Mouse (Mus musculus) midbrain, embryonic 10.5 days (tissue): ENCODE results near the gene Stard7. TPM values are rescaled to one million over a fixed set of nuclear protein-coding genes. Genes with fewer than 3 reads are reported as not detected.

Experiments
- DNase-seq: peaks from one replicate; pipeline ENCODE4 v3.0.0-alpha.2; 2017; ENCODE audit warnings: low spot score
- H3K27ac ChIP-seq: fragments of 300-500 bp; sonication (generic); replicated peaks from 2 replicates; pipeline ENCODE4 v1.5.1; 2016; ENCODE audit warnings: mild to moderate bottlenecking
- H3K27me3 ChIP-seq: fragments of 300-500 bp; sonication (generic); 2 replicates; pipeline ENCODE4 v1.6.1; 2016; ENCODE audit warnings: low read depth, mild to moderate bottlenecking; ENCODE audit not compliant: poor library complexity, severe bottlenecking
- H3K36me3 ChIP-seq: fragments of 300-500 bp; sonication (generic); 2 replicates; pipeline ENCODE4 v1.6.1; 2016; ENCODE audit warnings: mild to moderate bottlenecking, moderate library complexity
- H3K4me1 ChIP-seq: fragments of 300-500 bp; sonication (generic); 2 replicates; pipeline ENCODE4 v1.6.1; 2016
- H3K4me3 ChIP-seq: fragments of 300-500 bp; sonication (generic); 2 replicates; pipeline ENCODE4 v1.5.1; 2016; ENCODE audit warnings: mild to moderate bottlenecking, moderate library complexity
- H3K9me3 ChIP-seq: fragments of 300-500 bp; sonication (generic); replicated peaks from 2 replicates; pipeline ENCODE4 v1.6.1; 2016; ENCODE audit warnings: mild to moderate bottlenecking
- WGBS: fragments of 180-500 bp; shearing (Covaris S2); methylation state at CpG from one replicate; pipeline ENCODE4 v1.1.7; 2016; 5-methylcytosine and 5-hydroxymethylcytosine counted together
- polyA plus RNA-seq: library from polyadenylated mRNA; unstranded; fragments of >200 nt; fragmentation: Nextera tagmentation; extraction: Ambion mirVana; gene quantifications from 2 replicates; pipeline ENCODE4 v1.2.1, GENCODE M21; 2016

Stard7 gene
- polyA plus RNA-seq, 1 experiment from 2014 or later, result 86.0 TPM

DNA sequence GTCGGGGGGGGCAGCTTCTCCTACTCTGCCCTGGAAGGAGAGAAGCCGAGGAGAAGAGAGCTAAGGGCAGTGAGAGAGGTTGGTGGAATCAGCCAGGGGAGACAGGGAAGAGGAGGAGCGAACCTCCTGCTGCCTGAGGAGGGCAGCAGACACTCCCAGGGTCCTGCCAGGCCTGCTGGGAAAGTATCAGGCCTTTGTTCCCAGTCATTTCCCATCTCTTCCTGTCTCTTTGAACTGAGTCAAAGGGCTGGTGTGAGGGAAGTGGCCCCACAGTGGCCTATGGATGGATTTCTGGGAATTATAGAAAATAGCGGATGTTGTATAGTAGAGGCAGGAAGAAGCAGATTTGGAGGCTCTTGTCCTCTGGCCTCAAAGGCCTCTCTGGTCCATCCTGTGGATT is 43.9 kb downstream of the Stard7 start:
- no peaks in the 10 kb centered on the region for H3K27me3 ChIP-seq
- no peak for DNase-seq
- 52% methylated on average over 4 of the region's 4 CpGs for WGBS
- no peaks in the 10 kb centered on the region for H3K9me3 ChIP-seq
- H3K4me1 ChIP-seq, result no peaks in the 10 kb centered on the region
- H3K36me3 ChIP-seq, result no peaks in the 10 kb centered on the region
- H3K4me3 ChIP-seq, result no peak overlapping the region
- 0 out of 2 replicates have a peak overlapping the region, but pooled peaks have one; percentile 13 for H3K27ac ChIP-seq

GRCm38 (mm10) chr2:127314467-127315154 is 44.6 kb downstream of the Stard7 start:
- no peak overlapping the region for H3K27ac ChIP-seq
- H3K4me1 ChIP-seq, result no peaks in the 10 kb centered on the region
- H3K36me3 ChIP-seq, result no peaks in the 10 kb centered on the region
- H3K27me3 ChIP-seq, result no peaks in the 10 kb centered on the region
- no peak for DNase-seq
- no peak overlapping the region for H3K4me3 ChIP-seq
- H3K9me3 ChIP-seq, result no peaks in the 10 kb centered on the region
- 79% methylated on average over 6 of the region's 6 CpGs for WGBS

DNA sequence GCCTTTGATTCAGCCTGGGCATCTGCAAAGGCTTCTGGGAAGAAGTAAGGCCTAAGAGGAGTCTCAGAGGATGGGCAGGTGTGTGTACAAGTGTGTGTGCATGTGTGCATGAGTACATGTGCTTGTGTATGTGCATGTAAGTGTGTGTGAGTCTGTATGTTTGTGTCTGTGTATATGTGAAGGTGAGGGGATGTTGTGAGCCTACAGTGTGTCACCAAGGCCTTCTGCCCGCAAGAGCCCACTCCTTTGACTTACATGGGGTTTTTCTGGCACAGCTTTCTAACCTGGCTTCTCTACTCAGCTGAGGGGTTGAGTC is 45.1 kb downstream of the Stard7 start:
- Histone ChIP-seq H3K9me3 (no peaks in the 10 kb centered on the region), H3K27me3 (no peaks in the 10 kb centered on the region), H3K36me3 (no peaks in the 10 kb centered on the region), H3K27ac (no peak overlapping the region), H3K4me1 (no peaks in the 10 kb centered on the region), H3K4me3 (no peak overlapping the region)
- DNase-seq, result no peak
- 92% methylated on average over 1 of the region's 1 CpGs for WGBS

DNA sequence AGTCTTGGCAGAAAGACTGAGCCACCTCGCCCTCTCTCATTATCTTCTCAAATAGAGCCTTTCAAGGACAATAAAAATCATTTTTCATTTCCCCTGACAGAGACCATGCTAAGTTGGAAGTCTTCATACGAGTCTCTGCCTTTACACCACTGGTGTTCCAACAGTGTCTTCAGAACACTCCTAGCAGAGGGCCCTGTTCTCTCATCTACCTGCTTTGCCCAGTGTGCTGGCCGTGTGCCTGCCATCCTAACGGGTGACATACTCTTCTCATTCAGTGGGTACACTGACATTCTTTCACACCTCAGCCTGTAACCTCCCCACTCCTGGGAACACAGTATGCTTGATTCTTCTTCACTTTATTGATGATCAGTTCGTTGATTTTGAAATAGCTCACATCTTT is 46.4 kb downstream of the Stard7 start:
- Histone ChIP-seq H3K4me1 (no peaks in the 10 kb centered on the region), H3K9me3 (no peaks in the 10 kb centered on the region), H3K27me3 (no peaks in the 10 kb centered on the region), H3K4me3 (no peak overlapping the region), H3K36me3 (no peaks in the 10 kb centered on the region), H3K27ac (no peak overlapping the region)
- DNase-seq, result no peak
- WGBS, result 85% methylated on average over 5 of the region's 5 CpGs

- Histone ChIP-seq H3K4me3 (no peak overlapping the region), H3K36me3 (no peaks in the 10 kb centered on the region), H3K27ac (no peak overlapping the region), H3K27me3 (no peaks in the 10 kb centered on the region), H3K4me1 (no peaks in the 10 kb centered on the region), H3K9me3 (no peaks in the 10 kb centered on the region)
- WGBS, result 85% methylated on average over 4 of the region's 4 CpGs
- DNase-seq, result no peak
Observed at GRCm38 (mm10) chr2:127318136-127318535, 48.1 kb downstream of the Stard7 start.

- Histone ChIP-seq H3K4me1 (no peaks in the 10 kb centered on the region), H3K4me3 (no peak overlapping the region), H3K9me3 (no peaks in the 10 kb centered on the region), H3K27ac (no peak overlapping the region), H3K36me3 (no peaks in the 10 kb centered on the region), H3K27me3 (no peaks in the 10 kb centered on the region)
- no peak for DNase-seq
- WGBS, result 76% methylated on average over 4 of the region's 4 CpGs
Observed at GRCm38 (mm10) chr2:127319071-127319470, 49.1 kb downstream of the Stard7 start.

DNA sequence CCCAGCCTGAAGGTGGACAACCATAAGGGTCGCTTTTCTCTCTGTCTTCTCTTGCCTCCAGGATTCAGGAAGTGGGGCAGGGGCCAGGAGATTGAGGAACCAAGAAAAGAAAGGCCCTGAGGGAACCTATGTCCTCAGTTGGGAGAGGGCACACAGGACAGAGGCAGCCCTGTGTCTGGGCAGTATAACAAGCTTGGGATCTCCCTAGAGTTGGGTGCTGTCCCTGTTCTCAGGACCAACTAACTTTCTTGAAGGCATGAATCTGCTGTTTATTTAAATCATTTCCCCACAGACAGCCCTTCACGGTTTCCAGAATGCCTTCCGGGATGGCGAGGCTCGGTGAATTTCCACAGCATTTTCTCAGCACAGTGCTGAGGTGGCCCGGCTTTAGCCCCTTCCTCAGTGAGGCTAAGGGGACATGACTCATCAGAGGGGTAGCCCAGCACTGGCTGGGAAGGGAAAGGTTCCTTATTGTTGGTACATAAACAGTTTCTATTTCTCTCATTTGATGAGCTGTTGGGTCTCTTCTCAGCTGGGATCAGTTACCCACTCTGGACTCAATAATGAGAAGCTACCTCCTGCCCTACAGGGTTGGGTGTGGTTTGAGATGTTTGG is 52.8 kb downstream of the Stard7 start:
- no peak overlapping the region for H3K4me3 ChIP-seq
- no peaks in the 10 kb centered on the region for H3K36me3 ChIP-seq
- no peaks in the 10 kb centered on the region for H3K27me3 ChIP-seq
- H3K9me3 ChIP-seq, result no peaks in the 10 kb centered on the region
- H3K4me1 ChIP-seq, result no peaks in the 10 kb centered on the region
- DNase-seq, result no peak
- 81% methylated on average over 6 of the region's 6 CpGs for WGBS
- no peak overlapping the region for H3K27ac ChIP-seq

DNA sequence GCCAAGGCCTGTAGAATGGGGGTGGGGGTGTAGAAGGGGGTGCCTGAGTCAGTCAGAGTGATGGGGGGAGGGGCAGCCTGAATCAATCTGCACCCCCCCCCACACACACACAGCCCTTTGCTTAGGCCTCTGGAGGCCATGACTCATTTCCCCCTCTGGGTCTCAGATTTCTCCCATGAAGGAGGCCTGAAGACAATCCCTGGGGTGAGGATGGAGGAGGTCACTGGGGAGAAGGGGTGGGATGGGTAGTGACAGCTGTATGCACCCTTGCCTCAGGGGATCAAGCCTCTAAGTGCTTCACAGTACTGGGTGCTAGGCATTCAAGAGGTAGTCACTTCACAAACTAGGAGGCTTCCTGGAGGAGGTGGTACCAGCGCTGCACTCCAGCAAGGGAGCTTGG is 53.6 kb downstream of the Stard7 start:
- Histone ChIP-seq H3K27me3 (no peaks in the 10 kb centered on the region), H3K9me3 (no peaks in the 10 kb centered on the region), H3K27ac (no peak overlapping the region), H3K4me3 (no peak overlapping the region), H3K36me3 (no peaks in the 10 kb centered on the region), H3K4me1 (no peaks in the 10 kb centered on the region)
- no peak for DNase-seq
- WGBS, result 78% methylated on average over 1 of the region's 1 CpGs

GRCm38 (mm10) chr2:127324456-127324855 is 54.4 kb downstream of the Stard7 start:
- Histone ChIP-seq H3K36me3 (no peaks in the 10 kb centered on the region), H3K9me3 (no peaks in the 10 kb centered on the region), H3K4me3 (no peak overlapping the region), H3K27ac (no peak overlapping the region), H3K27me3 (no peaks in the 10 kb centered on the region), H3K4me1 (no peaks in the 10 kb centered on the region)
- no peak for DNase-seq
- 81% methylated on average over 7 of the region's 7 CpGs for WGBS

GRCm38 (mm10) chr2:127328090-127328851 is 58.3 kb downstream of the Stard7 start:
- Histone ChIP-seq H3K27ac (no peak overlapping the region), H3K36me3 (no peaks in the 10 kb centered on the region), H3K4me1 (no peaks in the 10 kb centered on the region), H3K4me3 (no peak overlapping the region), H3K27me3 (no peaks in the 10 kb centered on the region; the same call in 1 of the 2 replicates), H3K9me3 (no peaks in the 10 kb centered on the region)
- 73% methylated on average over 12 of the region's 12 CpGs for WGBS
- no peak for DNase-seq

- Histone ChIP-seq H3K27ac (no peak overlapping the region), H3K4me3 (no peak overlapping the region), H3K9me3 (no peaks in the 10 kb centered on the region), H3K27me3 (peaks cover 44% of the 10 kb centered on the region), H3K4me1 (peaks cover 18% of the 10 kb centered on the region), H3K36me3 (no peaks in the 10 kb centered on the region)
- WGBS, result 82% methylated on average over 14 of the region's 14 CpGs
- no peak for DNase-seq
Observed at GRCm38 (mm10) chr2:127332807-127333570, 63.0 kb downstream of the Stard7 start.

DNA sequence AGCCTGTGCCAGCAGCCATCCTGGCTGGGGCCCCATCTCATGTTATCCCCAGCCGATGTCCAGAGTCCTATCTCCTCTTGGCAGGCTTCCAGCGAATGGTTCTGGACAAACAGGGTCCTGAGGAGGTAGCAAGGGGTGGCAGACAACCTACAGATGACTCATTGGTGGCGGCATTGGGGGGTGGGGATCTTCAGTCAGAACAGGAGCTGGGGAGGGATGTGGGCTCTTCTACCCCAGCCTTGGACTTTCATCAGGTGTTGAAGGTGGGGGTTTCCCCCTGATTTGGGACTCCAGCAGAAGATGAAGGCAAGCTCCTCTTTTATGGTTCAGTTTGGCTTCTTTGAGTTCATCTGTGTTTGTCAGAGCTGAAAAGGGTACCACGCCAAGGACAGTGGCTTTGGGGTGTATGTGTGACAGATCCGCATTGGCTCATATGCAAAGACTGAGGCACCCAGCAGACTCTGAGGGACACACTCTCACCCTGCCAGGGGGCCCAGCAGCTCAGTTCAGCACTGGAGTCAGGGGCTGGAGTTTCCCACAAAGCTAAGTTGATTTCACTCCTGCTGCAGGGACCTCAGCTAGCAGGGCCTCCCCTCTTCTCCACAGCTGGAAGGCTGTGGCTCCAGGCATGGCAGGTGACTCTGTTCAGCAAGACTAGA is 64.1 kb downstream of the Stard7 start:
- 77% methylated on average over 5 of the region's 5 CpGs for WGBS
- Histone ChIP-seq H3K4me1 (peaks cover 18% of the 10 kb centered on the region), H3K27ac (no peak overlapping the region), H3K4me3 (no peak overlapping the region), H3K36me3 (no peaks in the 10 kb centered on the region), H3K27me3 (peaks cover 48% of the 10 kb centered on the region), H3K9me3 (no peaks in the 10 kb centered on the region)
- DNase-seq, result no peak
